Mouse (Mus musculus): ENCODE results near the gene Taf5l.
"Not testable (repeated sequence)": the region's sequence is repeated elsewhere in the genome, so short reads cannot be mapped to it uniquely, and the experiment has no call there.

Gene Taf5l

DNA sequence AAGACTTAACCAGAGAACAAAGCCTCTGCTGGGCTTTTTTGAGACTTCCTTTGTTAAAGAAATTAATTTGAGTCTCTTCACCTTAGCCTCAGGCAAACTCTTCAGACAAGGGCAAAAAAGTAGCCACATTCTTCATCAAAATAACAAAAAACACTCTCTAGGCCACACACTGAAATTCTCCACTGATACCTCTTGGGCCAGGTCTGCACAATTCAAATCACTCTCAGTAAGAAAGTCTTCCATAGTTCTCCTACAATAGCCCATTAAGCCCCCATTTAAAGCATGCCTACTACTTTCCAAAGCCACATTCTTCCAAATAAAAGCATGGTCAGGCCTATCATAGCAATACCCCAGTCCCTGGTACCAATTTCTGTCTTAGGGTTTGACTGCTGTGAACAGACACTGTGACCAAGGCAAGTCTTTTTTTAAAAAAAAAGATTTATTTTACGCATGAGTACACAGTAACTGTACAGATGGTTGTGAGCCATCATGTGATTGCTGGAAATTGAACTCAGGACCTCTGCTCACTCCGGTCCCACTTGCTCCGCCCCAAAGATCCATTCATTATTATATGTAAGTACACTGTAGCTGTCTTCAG lies 9.1 kb downstream of the Taf5l start:
- DNase-seq: no peak

DNA sequence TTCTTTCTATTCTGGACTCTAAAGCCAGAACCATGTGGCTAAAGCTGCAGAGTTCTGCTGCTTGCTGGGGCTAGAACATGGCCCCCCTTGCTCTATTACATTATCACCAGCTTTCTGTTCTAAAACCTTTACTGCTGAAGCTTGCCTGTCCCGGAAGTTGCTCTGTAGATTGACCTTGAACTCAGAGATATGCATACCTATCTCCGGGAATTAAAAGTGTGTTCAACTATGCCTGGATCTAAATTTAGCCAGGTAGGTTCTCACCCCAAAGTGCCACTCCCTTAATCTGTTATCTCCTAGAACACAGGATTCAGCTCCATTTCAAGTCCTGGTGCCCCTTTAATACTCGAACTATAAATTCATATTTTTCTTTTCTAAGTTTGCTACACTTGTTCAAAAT lies 9.6 kb downstream of the Taf5l start:
- DNase-seq: no peak

DNA sequence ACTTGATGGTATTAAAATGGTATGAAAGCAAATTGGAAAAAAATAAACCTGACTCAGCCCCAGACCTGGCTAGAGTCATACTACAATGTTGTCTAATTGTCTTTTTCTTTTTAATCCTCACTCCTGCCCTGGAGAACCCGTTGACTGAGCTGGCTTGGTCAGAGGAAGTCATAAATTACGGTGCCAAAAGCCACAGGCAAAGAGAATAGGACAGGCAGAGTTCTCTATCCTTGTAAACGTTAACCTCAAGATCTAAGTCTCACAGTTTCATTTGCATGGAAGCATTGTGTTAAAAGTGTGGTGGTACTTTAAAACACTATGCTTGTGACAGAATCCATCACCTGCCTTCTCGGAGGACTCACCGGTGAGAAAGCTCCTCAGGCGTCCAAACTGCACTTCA lies 13.4 kb downstream of the Taf5l start:
- DNase-seq: no peak

DNA sequence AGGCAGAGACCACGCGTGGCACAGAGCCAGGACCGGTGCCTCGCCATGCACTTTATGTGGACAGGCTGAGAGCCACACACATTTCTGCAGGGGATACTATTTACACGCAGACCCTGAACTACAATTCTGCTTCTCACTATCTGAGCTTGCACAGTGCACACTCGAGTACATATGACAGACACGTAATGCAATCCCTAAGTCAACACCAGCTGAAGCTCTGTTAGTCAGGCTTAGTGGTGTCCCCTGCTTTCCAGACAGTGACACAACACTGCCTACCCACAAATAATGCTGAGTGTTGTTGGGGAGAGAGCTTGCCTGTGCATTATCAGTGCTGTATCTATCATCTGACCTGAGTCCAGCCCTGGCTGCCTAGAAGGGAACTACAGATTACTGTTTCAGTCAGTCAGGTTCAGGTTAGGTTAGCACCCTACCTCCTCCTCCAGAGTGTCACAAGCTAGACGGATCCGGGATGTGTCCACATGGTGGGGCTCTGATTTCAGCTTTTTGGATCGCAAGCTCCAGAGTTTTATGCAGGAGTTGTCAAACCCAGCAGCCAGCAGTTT lies 18.6 kb downstream of the Taf5l start:
- no peak for DNase-seq

DNA sequence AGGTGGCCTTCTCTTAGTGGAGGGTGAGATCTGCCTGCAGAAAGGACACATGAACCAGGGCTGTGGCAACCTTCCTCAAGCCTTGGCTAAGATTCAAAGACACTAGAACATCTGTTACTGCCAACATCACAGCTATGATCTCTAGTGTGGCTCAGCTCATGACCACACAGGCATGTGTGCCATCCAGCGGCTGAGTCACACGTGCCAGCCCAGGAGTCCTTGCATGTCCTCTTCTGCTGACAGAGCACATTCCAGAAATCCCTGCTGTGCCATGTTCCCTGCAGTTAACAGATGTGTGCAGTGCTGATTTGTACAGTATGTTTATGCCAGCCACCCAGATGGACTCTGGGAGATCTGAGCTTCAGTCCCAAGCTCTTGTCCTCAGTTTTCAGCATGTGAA lies 21.6 kb downstream of the Taf5l start:
- no peak for DNase-seq

DNA sequence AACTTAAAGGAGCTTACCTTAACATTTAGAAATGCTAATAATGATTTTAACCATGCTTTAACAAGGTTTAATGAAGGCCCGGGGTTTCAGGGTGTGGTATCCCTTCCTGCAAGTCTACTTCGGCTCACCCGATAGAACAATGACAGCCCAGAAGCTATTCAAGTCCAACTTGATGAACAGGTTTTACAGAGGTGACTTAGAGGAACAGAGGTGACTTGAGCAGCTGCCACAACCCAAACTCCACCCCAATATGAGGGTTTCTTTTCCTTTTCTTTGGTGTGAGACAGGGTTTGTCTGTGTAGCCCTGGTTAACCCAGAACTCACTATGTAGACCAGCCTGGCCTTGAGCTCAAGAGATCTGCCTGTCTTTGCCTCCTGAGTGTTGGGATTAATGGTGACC lies 27.2 kb downstream of the Taf5l start:
- DNase-seq: no peak

DNA sequence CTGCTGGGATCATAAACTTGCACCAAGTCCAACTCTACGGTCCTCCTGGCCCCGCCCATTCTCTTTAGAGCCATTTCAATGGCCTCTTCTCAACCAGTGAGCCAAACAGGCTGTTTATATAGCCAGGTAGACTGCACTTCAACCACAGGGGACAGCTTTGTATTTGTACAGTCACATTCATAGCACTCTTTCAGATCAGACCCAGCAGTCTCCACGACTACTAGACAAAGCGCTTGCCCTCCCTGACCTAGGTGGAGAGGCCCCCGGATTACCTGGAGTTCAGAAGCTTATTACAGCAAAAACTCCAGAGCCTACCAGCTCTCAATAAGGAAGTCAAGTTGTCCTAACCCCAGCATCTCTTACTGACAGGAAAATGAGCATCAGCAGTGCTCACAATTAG lies 27.6 kb downstream of the Taf5l start:
- DNase-seq: no peak

DNA sequence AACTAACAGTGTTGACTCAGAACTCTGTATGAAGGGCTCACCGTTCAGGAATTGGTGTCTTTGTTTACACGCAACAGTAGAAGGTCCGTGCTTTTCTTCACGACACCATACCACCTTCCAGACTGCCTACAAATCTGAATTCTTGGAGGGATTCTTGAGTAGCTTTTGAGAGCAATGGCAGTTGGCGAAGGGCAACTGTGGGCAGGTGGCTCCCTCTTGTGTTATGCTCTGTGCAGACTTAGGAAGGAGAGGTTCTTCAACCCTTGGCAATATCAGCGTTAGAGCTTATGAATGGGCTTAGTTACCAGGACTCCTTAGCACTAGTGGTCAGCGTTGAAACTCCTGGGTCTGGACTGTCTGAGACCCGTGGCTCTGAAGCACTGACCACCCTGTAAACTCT lies 28.6 kb downstream of the Taf5l start:
- DNase-seq: no peak

DNA sequence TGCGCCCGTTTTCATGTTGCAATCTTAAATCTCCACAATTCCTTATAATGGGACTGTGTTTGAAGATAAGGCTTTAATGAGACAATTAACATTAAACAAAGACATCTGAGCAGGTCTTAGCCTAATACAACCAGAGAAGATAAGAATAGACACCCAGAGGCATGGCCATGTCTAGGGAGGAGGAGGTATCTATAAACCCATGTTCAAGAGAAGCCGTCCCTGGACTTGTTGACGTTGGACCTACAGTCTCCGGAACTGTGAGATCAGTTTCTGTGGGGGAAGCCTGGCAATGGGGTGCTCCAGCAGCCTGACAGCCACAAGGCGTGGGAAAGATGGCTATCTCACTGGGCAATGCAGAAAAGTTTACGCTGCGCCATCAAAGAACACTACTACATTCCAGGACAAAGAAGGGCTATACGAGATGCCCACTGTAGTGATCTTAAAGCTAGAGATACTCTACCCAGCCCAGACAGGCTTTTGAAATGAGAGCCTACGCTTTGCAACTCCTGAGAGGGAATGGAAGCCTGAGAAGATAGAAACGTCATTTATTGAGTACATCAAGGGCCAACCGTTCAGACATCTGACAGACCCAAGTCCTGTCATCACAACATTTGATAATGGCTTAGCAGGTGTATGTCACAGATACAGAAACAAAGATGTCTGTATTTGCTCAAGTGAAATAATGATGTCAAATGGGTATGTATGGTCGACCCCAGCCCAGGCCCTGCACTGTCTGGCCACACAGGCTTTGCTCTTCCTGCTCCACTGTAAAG lies 30.7 kb downstream of the Taf5l start:
- DNase-seq: no peak

DNA sequence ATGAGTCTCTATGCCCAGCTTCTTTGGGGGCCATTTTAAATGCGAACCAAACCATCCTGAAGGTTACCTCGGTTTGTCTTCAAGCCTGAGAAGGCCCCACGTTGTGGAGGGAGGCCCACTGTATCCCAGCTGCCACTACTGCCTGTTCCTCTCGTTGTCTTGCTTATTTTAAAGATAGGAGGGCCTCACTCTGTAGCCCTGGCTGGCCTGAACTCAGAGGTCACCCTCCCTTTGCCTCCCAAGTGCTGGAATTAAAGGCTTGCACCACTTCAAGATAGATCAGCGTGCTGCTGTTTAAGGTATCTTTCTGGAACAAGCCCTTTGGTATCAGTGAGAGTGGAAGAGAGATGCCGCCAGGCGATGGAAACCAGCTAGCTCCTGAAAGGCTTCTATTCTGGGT lies 32.1 kb downstream of the Taf5l start:
- no peak for DNase-seq

DNA sequence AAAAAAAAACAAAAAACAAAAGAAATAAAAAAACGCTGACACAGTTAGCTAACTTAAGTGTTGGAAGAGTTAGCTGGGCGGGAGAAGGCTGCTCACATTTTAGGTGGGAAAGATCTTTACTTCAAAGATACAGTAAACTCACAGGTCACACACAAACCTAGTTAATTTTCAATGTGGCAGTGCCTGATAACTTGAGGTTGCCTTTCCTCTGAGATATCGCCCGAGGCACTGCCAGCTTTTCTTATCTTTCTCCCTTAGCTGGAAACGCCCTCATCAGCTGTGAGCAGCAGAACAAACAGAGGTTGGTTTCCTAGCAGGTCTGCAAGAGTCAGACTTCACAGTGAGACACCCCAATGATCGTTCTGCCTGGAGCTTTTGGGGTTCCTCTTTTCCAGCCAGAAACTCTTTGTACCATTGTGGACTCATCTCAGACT lies 32.6 kb downstream of the Taf5l start:
- no peak for DNase-seq

DNA sequence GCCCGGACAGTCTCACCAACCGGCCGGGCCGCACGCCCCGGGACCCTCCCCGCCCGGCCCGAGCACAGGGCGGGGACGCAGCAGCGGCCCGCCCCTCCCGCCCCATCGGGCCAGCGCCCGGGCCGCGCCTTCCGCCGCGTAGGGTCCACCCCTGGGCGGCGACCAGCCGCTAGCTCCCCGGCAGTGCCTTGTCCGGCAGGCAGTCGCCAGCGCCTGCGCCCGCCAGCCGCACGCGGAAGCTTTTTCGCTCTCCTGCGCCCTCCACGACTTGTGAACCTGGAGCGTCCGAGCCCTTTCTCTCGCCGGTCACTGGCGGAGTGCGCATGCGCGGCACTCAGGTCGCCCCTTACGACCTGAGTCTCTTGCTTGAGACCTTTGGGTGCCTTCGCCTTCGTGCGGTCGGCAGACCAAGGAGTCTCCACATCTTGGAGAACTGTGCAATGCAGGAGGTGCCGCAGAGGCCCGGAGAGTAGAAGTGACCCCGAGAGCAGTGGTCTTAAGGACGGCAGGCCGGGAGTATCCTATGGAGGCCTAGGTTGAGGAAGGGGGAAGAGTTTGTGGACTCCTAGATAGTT lies 38.3 kb downstream of the Taf5l start, which contains the start of gene Abcb10:
TSS of gene Abcb10 (minus strand) at position 297 of the 575 bp plus-strand sequence.
- peak; percentile 66 for DNase-seq

DNA sequence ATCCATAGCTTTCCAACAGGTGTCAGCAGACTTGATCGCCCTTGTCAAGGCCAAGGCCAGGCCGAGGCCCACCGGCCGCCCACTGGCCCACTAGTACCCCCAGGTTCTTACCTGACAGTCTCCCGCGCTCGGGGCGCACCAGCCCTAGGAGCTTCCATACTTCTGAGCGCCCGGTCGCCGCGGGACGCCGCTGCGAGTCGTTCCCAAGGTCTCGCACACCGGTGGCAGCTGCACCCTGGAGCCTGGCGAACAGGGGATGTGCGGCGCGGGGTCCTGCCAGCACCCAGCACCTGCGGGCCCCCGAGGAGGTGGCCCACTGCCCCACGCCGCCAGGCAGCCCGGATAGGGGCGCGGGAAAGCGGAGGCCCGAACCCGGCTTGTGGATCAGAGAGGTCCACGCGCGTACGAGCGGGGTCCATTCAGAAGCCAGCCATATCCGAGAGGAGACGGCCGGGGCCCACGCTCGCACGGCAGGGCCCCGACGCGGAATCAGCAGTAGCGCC lies 38.9 kb downstream of the Taf5l start:
- DNase-seq: peak; percentile 34

DNA sequence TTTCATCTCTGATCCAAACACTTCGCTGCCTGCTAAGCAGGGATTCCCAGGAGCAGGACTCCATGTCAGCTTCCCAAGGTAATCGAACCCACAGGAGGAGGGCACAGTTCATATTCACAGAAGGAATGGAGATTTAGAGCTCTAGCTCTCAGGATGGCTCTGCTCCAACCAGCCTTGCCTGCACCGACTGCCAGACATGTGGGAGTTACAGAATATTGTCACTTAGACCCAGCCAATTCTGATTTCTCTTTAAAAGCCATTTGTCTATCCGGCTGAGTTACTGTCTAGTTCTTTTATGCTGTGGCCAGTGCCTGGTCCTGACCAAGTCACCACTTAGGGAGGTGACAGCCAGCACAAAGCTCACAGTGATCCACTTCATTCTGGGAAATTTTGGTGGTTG lies 39.5 kb downstream of the Taf5l start:
- no peak for DNase-seq

DNA sequence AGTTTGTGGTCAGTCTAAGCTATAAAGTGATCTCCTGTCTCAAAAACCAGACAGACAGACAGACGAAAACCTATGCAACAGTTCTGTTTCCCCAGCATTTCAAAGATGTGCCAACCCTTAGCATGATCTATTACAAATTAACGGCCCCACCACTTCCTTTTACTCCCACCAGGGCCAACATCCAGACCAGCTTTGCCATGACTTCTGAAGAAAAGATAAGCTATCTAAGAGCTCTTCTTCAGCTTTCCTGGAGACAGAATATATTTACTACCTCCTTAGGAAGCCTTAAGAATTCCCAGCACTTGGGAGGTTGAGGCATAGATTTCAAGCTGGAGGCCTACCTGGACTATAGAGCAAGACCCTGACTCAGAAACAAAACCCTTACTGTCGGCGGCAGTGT lies 41.0 kb downstream of the Taf5l start:
- no peak for DNase-seq

DNA sequence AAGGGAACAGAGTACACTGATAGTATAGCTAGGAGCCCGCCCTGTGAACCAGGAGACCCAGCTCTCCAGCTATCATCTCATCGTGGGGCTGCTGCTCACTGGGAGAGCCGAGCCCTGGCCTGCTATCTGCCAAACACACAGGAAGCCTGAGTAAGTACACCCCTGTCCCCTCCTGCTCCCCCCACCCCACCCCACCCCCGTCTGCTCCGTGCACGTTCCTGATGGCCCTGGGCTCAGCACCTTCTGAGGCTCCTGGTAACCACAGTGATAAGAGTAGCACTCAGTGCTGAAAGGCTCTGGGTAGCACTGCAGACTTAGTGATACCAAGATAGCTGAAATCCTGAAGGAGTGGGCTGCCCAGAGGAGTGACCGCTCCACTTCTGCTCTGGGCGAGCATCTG lies 42.3 kb downstream of the Taf5l start:
- DNase-seq: no peak

DNA sequence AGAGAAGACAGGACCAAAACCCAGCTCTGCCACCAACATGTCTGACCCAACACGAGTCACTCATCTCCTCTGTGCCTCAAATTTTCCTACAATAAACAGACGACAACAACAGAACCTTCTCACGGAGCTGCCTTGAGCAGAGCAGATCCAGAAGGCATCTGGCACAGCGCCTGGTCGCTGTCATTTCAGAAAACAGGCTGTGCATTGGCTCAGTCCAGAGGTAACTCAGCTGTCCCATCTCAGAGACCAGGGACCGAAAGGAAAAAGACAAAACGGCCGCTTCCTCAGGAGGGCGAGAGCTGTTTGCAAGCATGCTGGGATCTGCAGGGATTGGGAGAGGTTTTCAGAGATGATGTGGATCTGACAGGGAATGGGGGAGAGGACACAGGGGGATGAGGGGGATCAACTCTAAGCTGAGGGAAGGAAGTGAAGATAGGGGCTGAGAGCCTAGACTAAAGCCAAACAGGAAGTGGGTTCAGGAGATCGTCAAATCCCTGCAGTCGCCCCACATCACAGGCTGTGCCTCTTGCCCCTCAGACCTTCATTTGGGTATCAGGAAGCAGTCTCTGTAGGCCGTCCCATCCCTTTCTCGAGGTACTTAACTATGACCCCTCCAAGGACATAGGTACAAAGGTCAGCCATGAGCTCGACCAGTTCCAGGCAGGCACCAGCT lies 42.9 kb downstream of the Taf5l start:
- DNase-seq: peak; percentile 9

DNA sequence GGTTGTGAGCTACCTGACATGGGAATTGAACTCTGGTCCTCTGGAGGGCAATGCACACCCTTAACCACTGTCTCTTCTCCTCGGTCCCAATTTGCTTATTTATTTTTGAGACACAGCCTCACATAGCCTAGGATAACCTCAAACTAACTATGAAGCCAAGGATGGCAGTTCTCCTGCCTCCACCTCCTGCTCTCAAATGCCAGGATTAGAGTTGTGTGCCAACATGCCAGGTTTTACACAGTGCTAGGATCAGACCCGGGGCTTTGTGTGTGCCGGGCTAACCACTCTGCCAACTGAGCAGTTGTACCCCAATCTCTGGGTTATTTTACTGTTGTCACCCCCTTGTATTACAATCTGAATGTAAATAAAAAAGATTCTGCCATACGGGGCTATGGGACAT lies 43.7 kb downstream of the Taf5l start:
- DNase-seq: no peak

DNA sequence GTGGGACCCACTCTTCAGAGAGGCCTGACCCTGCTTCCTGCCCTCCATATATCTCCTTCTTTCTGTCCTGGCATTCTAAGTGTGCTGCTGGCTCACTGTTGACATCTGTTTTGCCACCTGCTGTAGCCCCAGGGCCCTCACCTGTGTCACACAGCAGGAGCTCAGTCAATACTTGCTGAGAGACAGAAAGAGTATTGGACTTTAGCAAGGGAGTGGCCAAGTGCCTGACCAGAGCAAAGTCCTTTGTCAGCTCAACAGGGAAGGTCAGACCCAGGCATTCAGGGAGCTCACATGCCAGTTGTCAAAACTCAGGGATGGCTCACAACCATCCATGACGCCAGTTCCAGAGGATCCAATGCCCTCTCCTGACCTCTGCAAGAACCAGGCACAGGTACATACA lies 47.7 kb downstream of the Taf5l start:
- DNase-seq: no peak

DNA sequence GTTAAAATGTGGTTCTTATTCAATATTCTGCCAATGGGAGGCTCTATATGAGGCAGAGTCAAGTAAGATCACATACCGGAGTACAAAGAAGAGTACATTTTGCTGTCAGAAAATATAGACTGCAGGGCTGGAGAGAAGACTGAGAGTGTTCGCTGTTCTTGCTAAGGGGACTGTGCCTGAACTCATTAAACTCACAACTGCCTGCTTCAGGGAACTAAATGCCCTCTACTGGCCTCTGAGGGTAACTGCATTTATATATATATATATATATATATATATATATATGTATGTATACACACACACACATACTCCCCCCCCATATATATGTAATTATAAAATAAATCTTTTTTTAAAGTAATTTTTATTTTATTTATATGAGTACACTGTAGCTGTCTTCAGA lies 54.3 kb downstream of the Taf5l start:
- DNase-seq: no peak

DNA sequence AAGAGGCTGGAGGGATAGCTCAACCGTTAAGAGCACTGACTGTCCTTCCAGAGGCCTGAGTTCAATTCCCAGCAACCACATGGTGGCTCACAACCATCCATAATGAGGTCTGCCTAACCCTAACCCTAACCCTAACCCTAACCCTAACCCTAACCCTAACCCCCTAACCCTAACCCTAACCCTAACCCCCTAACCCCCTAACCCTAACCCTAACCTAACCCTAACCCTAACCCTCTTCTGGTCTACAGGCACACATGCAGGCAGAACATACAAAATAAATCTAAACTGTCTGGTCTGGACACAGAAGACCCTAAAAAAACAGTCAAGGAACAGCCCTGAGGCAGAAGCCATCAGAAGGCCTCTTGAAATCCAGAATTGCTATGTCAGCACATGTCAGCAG lies 59.8 kb downstream of the Taf5l start:
- no peak for DNase-seq

DNA sequence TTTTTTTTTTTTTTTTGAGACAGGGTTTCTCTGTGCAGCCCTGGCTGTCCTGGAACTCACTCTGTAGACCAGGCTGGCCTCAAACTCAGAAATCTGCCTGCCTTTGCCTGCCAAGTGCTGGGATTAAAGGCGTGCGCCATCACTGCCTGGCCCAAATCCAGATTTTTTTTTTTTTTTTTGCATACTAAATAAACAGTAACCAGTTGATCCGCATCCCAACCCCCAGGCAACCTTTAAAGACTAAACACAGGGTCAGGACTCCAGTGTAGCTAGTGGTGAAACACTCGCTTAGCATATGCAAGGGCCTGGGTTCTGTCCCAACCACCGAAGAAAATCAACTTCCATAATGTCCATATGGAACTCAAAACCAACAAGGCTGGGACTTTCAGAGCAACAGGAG lies 60.6 kb downstream of the Taf5l start:
- DNase-seq: not testable (repeated sequence)

DNA sequence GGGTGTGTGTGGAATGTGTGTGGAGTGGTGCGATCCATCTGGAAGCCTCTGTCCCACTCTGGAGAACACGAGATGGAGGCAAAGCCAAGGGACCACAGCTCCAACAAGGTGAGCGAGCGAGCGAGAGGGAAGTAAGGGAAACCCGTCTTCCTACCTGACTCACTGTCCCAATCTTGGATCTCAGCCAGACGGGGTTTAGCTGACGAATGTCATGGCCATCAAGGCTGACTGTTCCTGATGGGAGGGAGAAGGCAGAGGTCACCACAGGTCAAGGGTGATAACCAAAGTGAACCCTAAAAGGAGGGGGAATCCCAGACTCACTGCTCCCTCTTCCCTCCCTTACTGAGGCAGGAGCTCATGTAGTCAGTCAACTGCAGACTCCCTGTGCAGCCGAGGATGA lies 61.1 kb downstream of the Taf5l start:
- no peak for DNase-seq

Measured in thymus, postnatal 14 days (tissue).